Mouse (Mus musculus) liver, embryonic 11.5 days (tissue): Measurements from ENCODE around the gene Uncx. TPM values are rescaled to one million over a fixed set of nuclear protein-coding genes. Genes with fewer than 3 reads are reported as not detected.

Source experiments
- ATAC-seq: fragments of 200-750 bp; cut with Nextera tagmentation; replicated peaks from 2 replicates; pipeline ENCODE4 v1.8.0; 2017; ENCODE audit warnings: moderate number of reproducible peaks, mild to moderate bottlenecking, moderate TSS enrichment, moderate library complexity; ENCODE audit not compliant: low FRiP score
- DNase-seq: peaks from one replicate; pipeline ENCODE4 v3.0.0-alpha.2; 2017; ENCODE audit warnings: low spot score
- H3K27ac ChIP-seq: fragments of 300-500 bp; sonication (generic); 2 replicates; pipeline ENCODE4 v1.5.1; 2014; ENCODE audit warnings: mild to moderate bottlenecking, low read depth, low read length, control low read depth
- H3K27me3 ChIP-seq: fragments of 300-500 bp; sonication (generic); replicated peaks from 2 replicates; pipeline ENCODE4 v1.6.1; 2014; ENCODE audit warnings: low read length, mixed read lengths; ENCODE audit not compliant: control insufficient read depth, insufficient read depth
- H3K36me3 ChIP-seq: fragments of 300-500 bp; sonication (generic); 2 replicates; pipeline ENCODE4 v1.6.1; 2014; ENCODE audit warnings: mild to moderate bottlenecking, low read length, moderate library complexity, mixed read lengths; ENCODE audit not compliant: control insufficient read depth, insufficient read depth
- H3K4me1 ChIP-seq: fragments of 300-500 bp; sonication (generic); replicated peaks from 2 replicates; pipeline ENCODE4 v1.6.1; 2014; ENCODE audit warnings: low read length, mixed read lengths; ENCODE audit not compliant: control insufficient read depth, insufficient read depth
- H3K4me2 ChIP-seq: fragments of 300-500 bp; sonication (generic); 2 replicates; pipeline ENCODE4 v1.6.1; 2014; ENCODE audit warnings: mild to moderate bottlenecking, control low read depth, moderate library complexity
- H3K4me3 ChIP-seq: fragments of 300-500 bp; sonication (generic); 2 replicates; pipeline ENCODE4 v1.5.1; 2014; ENCODE audit warnings: low read depth, low read length, control low read depth
- H3K9ac ChIP-seq: fragments of 300-500 bp; sonication (generic); 2 replicates; pipeline ENCODE4 v1.6.1; 2014; ENCODE audit warnings: low read depth, low read length, control low read depth
- H3K9me3 ChIP-seq: fragments of 300-500 bp; sonication (generic); 2 replicates; pipeline ENCODE4 v1.6.1; 2016; ENCODE audit warnings: low read length, inconsistent platforms, mixed read lengths; ENCODE audit not compliant: control insufficient read depth
- WGBS: fragments of 180-500 bp; shearing (Covaris S2); extraction: QIAGEN DNeasy Blood & Tissue Kit; methylation state at CpG from one replicate; pipeline ENCODE4 v1.1.7; 2014; 5-methylcytosine and 5-hydroxymethylcytosine counted together
- polyA plus RNA-seq: library from polyadenylated mRNA; unstranded; fragments of >200 nt; fragmentation: Nextera tagmentation; extraction: Ambion mirVana; gene quantifications from 2 replicates; pipeline ENCODE4 v1.2.1, GENCODE M21; 2014

Uncx gene
- polyA plus RNA-seq, 1 experiment from 2014 or later, result not detected

DNA sequence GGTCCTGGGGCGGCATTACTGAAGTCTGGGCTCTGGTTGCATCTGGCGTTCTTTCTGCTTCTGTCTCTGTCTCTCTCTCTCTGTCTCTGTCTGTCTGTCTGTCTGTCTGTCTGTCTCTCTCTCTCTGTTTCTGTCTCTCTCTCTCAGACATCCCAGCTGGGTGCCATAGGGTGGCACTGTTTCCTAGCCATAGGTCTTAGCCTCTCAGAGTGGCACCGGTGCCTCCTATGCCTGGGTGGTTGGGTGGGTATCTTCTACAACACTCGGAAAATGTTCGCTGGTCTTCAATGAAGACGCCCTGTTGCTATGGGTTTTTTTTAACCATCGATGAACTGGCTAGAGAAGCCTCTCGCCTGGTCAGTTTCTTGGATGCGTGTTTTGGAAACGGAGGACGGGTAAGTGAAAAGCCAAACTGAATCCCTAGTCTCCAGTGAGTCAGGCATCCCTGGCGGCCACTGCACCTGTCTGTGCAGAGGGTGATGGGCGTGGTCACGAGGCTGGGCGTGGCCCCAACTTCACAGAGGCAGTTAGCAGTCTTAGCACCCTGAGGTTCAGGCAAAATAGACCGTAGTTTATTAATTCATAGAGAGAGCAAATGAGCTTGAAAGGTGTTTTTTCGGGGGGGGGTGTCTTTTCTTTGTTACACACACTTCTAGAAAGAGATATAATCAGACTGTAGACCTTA is 32.5 kb upstream of the Uncx start:
- DNase-seq (no peak), ATAC-seq (no peak)
- H3K4me3 ChIP-seq, result no peak overlapping the region
- 20% methylated on average over 17 of the region's 17 CpGs for WGBS
- 0 out of 2 replicates have a peak, but pooled peaks cover 2% of the 10 kb centered on the region for H3K4me1 ChIP-seq
- H3K36me3 ChIP-seq, result no peaks in the 10 kb centered on the region
- H3K27ac ChIP-seq, result no peak overlapping the region
- peaks cover 18% of the 10 kb centered on the region for H3K27me3 ChIP-seq
- no peaks in the 10 kb centered on the region for H3K9me3 ChIP-seq
- H3K4me2 ChIP-seq, result no peak overlapping the region
- H3K9ac ChIP-seq, result no peak overlapping the region

DNA sequence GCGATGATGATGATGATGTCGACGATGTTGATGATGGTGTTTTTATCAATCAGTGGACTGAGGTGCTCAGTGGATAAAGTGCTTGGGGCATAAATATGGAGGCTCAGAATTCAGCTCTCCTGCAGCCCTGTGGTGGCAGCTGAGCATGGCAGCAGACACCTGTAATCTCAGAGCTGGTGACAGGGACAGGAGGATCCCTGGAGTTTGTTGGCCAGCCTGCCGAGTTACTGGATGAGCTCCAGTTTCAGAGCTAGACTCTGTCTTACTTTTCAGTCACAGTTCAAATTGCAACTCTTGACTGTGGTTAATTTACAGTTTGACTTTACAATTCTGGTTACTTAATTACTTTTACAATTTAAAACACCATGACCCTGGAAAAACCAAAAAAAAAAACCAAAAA is 31.1 kb upstream of the Uncx start:
- H3K27me3 ChIP-seq, result peaks cover 21% of the 10 kb centered on the region
- ATAC-seq, result no peak

DNA sequence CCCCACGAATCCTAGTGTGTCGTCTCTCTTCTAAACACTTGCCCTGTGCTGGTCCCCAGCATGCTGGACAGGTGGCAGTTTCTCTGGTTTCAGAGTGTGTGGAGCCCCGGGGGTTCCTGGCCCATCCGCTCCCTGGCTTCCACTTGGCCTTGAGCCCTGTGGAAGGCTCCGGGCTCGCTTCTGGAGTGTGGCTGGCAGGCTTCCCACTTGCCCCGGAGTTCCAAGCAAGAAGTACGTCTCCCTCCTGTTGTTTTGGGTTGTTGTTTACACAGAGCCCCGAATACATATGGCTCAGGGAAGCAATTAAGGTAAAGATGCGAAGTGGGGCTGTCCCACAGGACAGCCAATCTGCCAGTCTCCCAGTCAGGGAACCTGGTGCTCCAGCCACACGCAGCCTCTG is 27.0 kb upstream of the Uncx start:
- no peak overlapping the region for H3K4me2 ChIP-seq

More for the DNA sequence above, 31.1 kb upstream of the Uncx start:
- DNase-seq, result no peak
- Histone ChIP-seq H3K27ac (no peak overlapping the region), H3K4me1 (0 out of 2 replicates have a peak, but pooled peaks cover 2% of the 10 kb centered on the region), H3K4me2 (no peak overlapping the region), H3K9ac (no peak overlapping the region), H3K36me3 (no peaks in the 10 kb centered on the region), H3K9me3 (no peaks in the 10 kb centered on the region), H3K4me3 (no peak overlapping the region)
- 84% methylated on average over 4 of the region's 4 CpGs for WGBS

DNA sequence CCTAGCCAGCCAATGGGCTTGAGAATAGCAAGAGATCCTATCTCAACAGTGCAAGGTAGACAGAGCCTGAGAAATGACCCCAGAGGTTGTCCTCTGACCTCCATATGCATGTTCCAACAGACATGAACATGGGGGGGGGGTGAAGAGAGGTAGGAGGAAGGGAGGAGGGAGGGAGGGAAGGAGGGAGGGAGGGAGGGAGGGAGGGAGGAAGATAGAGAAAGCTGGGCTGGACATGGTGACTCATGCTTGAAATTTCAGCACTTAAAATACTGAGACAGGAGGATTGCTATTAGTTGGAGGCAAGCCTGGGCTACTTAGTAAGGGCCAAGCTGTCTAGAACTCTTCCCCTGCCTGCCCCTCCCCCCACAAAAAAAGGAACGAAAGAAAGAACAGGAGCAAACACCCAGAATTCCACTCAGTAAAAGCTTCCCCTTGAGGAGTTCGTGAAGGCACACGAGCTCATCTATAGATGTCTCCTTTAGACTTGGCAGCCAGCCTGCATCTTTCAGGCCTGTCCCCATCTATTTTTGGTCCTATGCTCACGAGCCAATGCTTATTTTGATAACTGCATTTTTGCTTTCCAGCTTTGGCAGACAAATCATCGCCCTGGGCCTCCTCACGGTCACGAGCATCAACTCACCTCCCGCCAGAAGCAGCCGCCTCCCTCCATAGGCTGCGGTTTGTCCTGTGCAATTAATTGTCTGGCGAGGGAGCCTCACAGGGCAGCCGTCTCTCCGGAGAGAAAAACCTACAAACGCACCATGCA is 23.0 kb upstream of the Uncx start:
- 59% methylated on average over 14 of the region's 14 CpGs for WGBS
- no peak overlapping the region for H3K4me3 ChIP-seq
- H3K27me3 ChIP-seq, result peaks cover 5% of the 10 kb centered on the region
- ATAC-seq, result no peak
- H3K27ac ChIP-seq, result no peak overlapping the region
- no peaks in the 10 kb centered on the region for H3K36me3 ChIP-seq
- H3K4me1 ChIP-seq, result no peaks in the 10 kb centered on the region
- DNase-seq, result no peak
- H3K9ac ChIP-seq, result no peak overlapping the region
- H3K4me2 ChIP-seq, result no peak overlapping the region
- H3K9me3 ChIP-seq, result no peaks in the 10 kb centered on the region

More for the DNA sequence above, 27.0 kb upstream of the Uncx start:
- H3K27me3 ChIP-seq, result peaks cover 5% of the 10 kb centered on the region
- ATAC-seq (no peak), DNase-seq (no peak)
- no peak overlapping the region for H3K4me3 ChIP-seq
- WGBS, result 40% methylated on average over 11 of the region's 11 CpGs
- no peak overlapping the region for H3K9ac ChIP-seq
- H3K9me3 ChIP-seq, result no peaks in the 10 kb centered on the region
- H3K27ac ChIP-seq, result no peak overlapping the region
- no peaks in the 10 kb centered on the region for H3K36me3 ChIP-seq
- no peaks in the 10 kb centered on the region for H3K4me1 ChIP-seq

GRCm38 (mm10) chr5:139521987-139522386 is 21.3 kb upstream of the Uncx start:
- ATAC-seq (no peak), DNase-seq (no peak)
- Histone ChIP-seq H3K9me3 (no peaks in the 10 kb centered on the region), H3K9ac (no peak overlapping the region), H3K27ac (no peak overlapping the region), H3K4me3 (no peak overlapping the region), H3K4me2 (no peak overlapping the region), H3K36me3 (no peaks in the 10 kb centered on the region), H3K27me3 (0 out of 2 replicates have a peak, but pooled peaks cover 2% of the 10 kb centered on the region), H3K4me1 (no peaks in the 10 kb centered on the region)
- 70% methylated on average over 10 of the region's 10 CpGs for WGBS

DNA sequence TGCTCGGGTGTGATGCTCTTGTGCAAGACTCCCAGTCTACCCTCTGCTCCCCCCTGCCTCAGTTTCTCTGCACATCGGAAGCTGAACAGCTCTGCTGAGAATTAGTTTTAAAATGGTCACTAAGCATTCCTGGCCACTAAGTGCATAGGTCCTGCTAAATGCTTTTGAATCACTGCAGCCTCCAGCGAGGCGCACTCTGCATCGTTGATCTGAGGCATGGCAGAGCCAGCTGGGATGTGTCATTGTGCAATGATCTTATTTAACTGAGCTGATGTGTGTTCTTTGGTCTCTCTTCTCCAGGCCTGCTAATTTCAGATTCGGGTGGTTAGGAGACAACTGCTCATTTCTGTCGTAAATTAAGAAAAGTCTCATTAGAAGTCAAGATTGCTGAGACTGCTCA is 14.4 kb upstream of the Uncx start:
- H3K4me3 ChIP-seq, result no peak overlapping the region
- peaks cover 38% of the 10 kb centered on the region for H3K27me3 ChIP-seq
- DNase-seq (no peak), ATAC-seq (no peak)
- H3K36me3 ChIP-seq, result no peaks in the 10 kb centered on the region
- no peak overlapping the region for H3K9ac ChIP-seq
- no peaks in the 10 kb centered on the region for H3K9me3 ChIP-seq
- 65% methylated on average over 7 of the region's 7 CpGs for WGBS
- no peaks in the 10 kb centered on the region for H3K4me1 ChIP-seq
- H3K4me2 ChIP-seq, result no peak overlapping the region
- H3K27ac ChIP-seq, result no peak overlapping the region

DNA sequence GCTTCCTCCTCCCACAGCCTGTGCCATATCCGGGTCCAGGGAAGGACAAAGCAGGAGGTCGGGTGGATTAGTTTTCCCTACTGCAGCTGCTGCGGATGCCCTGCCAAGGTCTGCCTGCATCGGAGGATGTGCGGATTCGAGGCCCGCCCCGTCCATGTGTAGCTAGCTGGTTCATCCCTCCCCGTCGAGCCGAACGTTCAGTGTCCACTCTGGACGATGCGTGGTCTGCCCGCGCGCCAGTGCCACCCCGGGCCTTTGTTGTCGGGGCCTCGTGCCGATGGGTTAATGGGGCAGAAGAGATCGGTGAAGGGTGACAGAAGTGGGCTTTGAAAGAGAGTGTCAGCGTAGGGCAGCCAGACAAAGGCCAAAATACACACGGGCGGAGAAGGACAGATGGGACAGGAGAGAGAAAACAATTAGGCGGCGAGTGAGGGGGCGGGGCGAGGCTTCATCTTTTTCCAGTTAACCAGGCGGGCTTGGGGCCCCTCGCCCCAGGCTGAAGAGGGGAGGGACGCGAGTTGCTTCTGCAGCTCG is 7.8 kb upstream of the Uncx start:
- H3K4me3 ChIP-seq, result no peak overlapping the region
- H3K27me3 ChIP-seq, result peaks cover 95% of the 10 kb centered on the region
- DNase-seq, result no peak
- H3K4me1 ChIP-seq, result no peaks in the 10 kb centered on the region
- no peak for ATAC-seq
- no peak overlapping the region for H3K27ac ChIP-seq
- no peaks in the 10 kb centered on the region for H3K36me3 ChIP-seq
- 3% methylated on average over 34 of the region's 34 CpGs for WGBS
- H3K4me2 ChIP-seq, result no peak overlapping the region
- H3K9ac ChIP-seq, result no peak overlapping the region
- H3K9me3 ChIP-seq, result no peaks in the 10 kb centered on the region

- Histone ChIP-seq H3K4me2 (no peak overlapping the region), H3K9ac (no peak overlapping the region)
- ATAC-seq, result peak; percentile 36; the same call in 1 of the 2 replicates
Observed at GRCm38 (mm10) chr5:139536211-139536910, 6.9 kb upstream of the Uncx start.

More at GRCm38 (mm10) chr5:139536211-139536910, 6.9 kb upstream of the Uncx start:
- Histone ChIP-seq H3K27ac (no peak overlapping the region), H3K4me3 (no peak overlapping the region), H3K4me1 (no peaks in the 10 kb centered on the region), H3K27me3 (peaks cover 98% of the 10 kb centered on the region), H3K36me3 (no peaks in the 10 kb centered on the region), H3K9me3 (no peaks in the 10 kb centered on the region)
- 3% methylated on average over 26 of the region's 26 CpGs for WGBS
- no peak for DNase-seq
